Mouse (Mus musculus) spleen, embryonic (tissue): ENCODE measurements around the gene Klhl11.

Experiments used
- CTCF ChIA-PET: fragments of 350-600 bp; sonication (Branson Sonifier 250); formaldehyde crosslinking; loops from one replicate; lab custom pipeline; 2022; lab: Charles Lee

Klhl11 gene

GRCm38 (mm10) chr11:100471352-100472196, 967 bp downstream of the Klhl11 start:
- CTCF ChIA-PET = no interaction called here

- CTCF ChIA-PET = interaction anchor here (0.7 kb wide), 1 partner anchor 9 kb away, joined by 15 read pairs; no protein-coding TSS in a partner anchor
Observed at GRCm38 (mm10) chr11:100465833-100466232, 6.7 kb downstream of the Klhl11 start.

GRCm38 (mm10) chr11:100465229-100465792, 7.2 kb downstream of the Klhl11 start:
- CTCF ChIA-PET = interaction anchor here (0.7 kb wide), 1 partner anchor 9 kb away, joined by 15 read pairs; no protein-coding TSS in a partner anchor

GRCm38 (mm10) chr11:100462699-100463098, 9.8 kb downstream of the Klhl11 start:
- CTCF ChIA-PET = no interaction called here

- CTCF ChIA-PET = interaction anchor here (0.6 kb wide), 1 partner anchor 676 kb away, joined by 6 read pairs; no protein-coding TSS in a partner anchor
Observed at GRCm38 (mm10) chr11:100457711-100458110, 14.8 kb downstream of the Klhl11 start.

- CTCF ChIA-PET = interaction anchor here (0.7 kb wide), 1 partner anchor 8 kb away, joined by 15 read pairs; no protein-coding TSS in a partner anchor
Observed at GRCm38 (mm10) chr11:100457247-100457646, 15.3 kb downstream of the Klhl11 start.

- CTCF ChIA-PET = interaction anchor here (0.7 kb wide), 1 partner anchor 125 kb away, joined by 3 read pairs; no protein-coding TSS in a partner anchor
Observed at GRCm38 (mm10) chr11:100442625-100443024, 29.9 kb downstream of the Klhl11 start.

GRCm38 (mm10) chr11:100441797-100442196, 30.7 kb downstream of the Klhl11 start, which contains the start of the genes Nt5c3b and Klhl10:
Gene Nt5c3b, minus strand, starts transcription at chr11:100441808.
Gene Klhl10, plus strand, starts transcription at chr11:100441917.
- CTCF ChIA-PET = interaction anchor here (0.7 kb wide), 2 partner anchors 39 to 181 kb away, joined by 10 to 22 read pairs; no protein-coding TSS in a partner anchor

- CTCF ChIA-PET = interaction anchor here (0.7 kb wide), 1 partner anchor 182 kb away, joined by 10 read pairs; no protein-coding TSS in a partner anchor
Observed at GRCm38 (mm10) chr11:100440691-100441522, 31.6 kb downstream of the Klhl11 start.

GRCm38 (mm10) chr11:100437901-100438300, 34.6 kb downstream of the Klhl11 start:
- CTCF ChIA-PET = interaction anchor here (0.7 kb wide), 1 partner anchor 14 kb away, joined by 6 read pairs; no protein-coding TSS in a partner anchor

- CTCF ChIA-PET = no interaction called here
Observed at GRCm38 (mm10) chr11:100435678-100436246, 36.8 kb downstream of the Klhl11 start.

GRCm38 (mm10) chr11:100432002-100432401, 40.5 kb downstream of the Klhl11 start:
- CTCF ChIA-PET = interaction anchor here (0.6 kb wide), 2 partner anchors 20 to 47 kb away, joined by 3 to 10 read pairs; no protein-coding TSS in a partner anchor

- CTCF ChIA-PET = no interaction called here
Observed at GRCm38 (mm10) chr11:100430052-100430451, 42.5 kb downstream of the Klhl11 start.

GRCm38 (mm10) chr11:100428612-100429199, 43.8 kb downstream of the Klhl11 start:
- CTCF ChIA-PET = no interaction called here

- CTCF ChIA-PET = interaction anchor here (0.5 kb wide), 1 partner anchor 532 kb away, joined by 6 read pairs; no protein-coding TSS in a partner anchor
Observed at GRCm38 (mm10) chr11:100426820-100427219, 45.7 kb downstream of the Klhl11 start.

GRCm38 (mm10) chr11:100425851-100426250, 46.7 kb downstream of the Klhl11 start:
- CTCF ChIA-PET = no interaction called here

- CTCF ChIA-PET = interaction anchor here (0.6 kb wide), 1 partner anchor 14 kb away, joined by 6 read pairs; no protein-coding TSS in a partner anchor
Observed at GRCm38 (mm10) chr11:100423836-100424235, 48.7 kb downstream of the Klhl11 start.

- CTCF ChIA-PET = no interaction called here
Observed at GRCm38 (mm10) chr11:100421537-100421936, 51.0 kb downstream of the Klhl11 start.

- CTCF ChIA-PET = no interaction called here
Observed at GRCm38 (mm10) chr11:100414914-100415822, 57.4 kb downstream of the Klhl11 start, which contains the start of gene Fkbp10. Gene Fkbp10, plus strand, starts transcription at chr11:100415697.
